Mouse (Mus musculus): ENCODE data around the gene Rpl13. TPM values are rescaled to one million over a fixed set of nuclear protein-coding genes. Genes with fewer than 3 reads are reported as not detected.

Rpl13 gene
- polyA plus RNA-seq, 1 experiment from 2014 or later: 1,722 TPM

GRCm38 (mm10) chr8:123146390-123146789 lies 44.2 kb downstream of the Rpl13 start:
- H3K9ac ChIP-seq: no peak overlapping the region
- H3K36me3 ChIP-seq (ENCODE audit: insufficient read depth): no peaks in the 10 kb centered on the region
- no peaks in the 10 kb centered on the region for H3K27me3 ChIP-seq (ENCODE audit: insufficient read depth, low read length)
- TF ChIP-seq CTCF (IDR thresholded peaks at IDR 0.05; ENCODE audit: low read depth): no peak
- ATAC-seq (ENCODE audit: insufficient read depth) (no peak), DNase-seq (peak; percentile 28)
- WGBS: 52% methylated on average over 7 of the region's 7 CpGs
- H3K4me1 ChIP-seq (ENCODE audit: insufficient read depth): peaks cover 7% of the 10 kb centered on the region
- H3K27ac ChIP-seq (ENCODE audit: low read depth): peak overlapping the region; percentile 65
- no peaks in the 10 kb centered on the region for H3K9me3 ChIP-seq (ENCODE audit: low read depth, low read length)
- no peak overlapping the region for H3K4me2 ChIP-seq
- H3K4me3 ChIP-seq (ENCODE audit: low read depth, low read length): no peak overlapping the region

- Histone ChIP-seq H3K36me3 (ENCODE audit: insufficient read depth) (no peaks in the 10 kb centered on the region), H3K4me3 (ENCODE audit: low read depth, low read length) (no peak overlapping the region), H3K9ac (no peak overlapping the region), H3K9me3 (ENCODE audit: low read depth, low read length) (no peaks in the 10 kb centered on the region), H3K27ac (ENCODE audit: low read depth) (peak overlapping the region; percentile 63; the same call in 1 of the 2 replicates), H3K27me3 (ENCODE audit: insufficient read depth, low read length) (no peaks in the 10 kb centered on the region), H3K4me1 (ENCODE audit: insufficient read depth) (no peaks in the 10 kb centered on the region), H3K4me2 (no peak overlapping the region)
- 32% methylated on average over 9 of the region's 9 CpGs for WGBS
- ATAC-seq (ENCODE audit: insufficient read depth) (peak; percentile 69; the same call in 1 of the 2 replicates), DNase-seq (peak; percentile 72)
- TF ChIP-seq CTCF (IDR thresholded peaks at IDR 0.05; ENCODE audit: low read depth): no peak
These were observed 48.6 kb downstream of the Rpl13 start for GRCm38 (mm10) chr8:123150737-123151171.

Small RNA genes within 50 kb of the gene (microRNA-seq; reads per million reads assigned to microRNA genes)
- gene Mir7079 (ENCODE audit: borderline number of aligned reads): not detected
- gene Mir7080 (ENCODE audit: borderline number of aligned reads): not detected

Other genes starting within 250 kb of the Rpl13 start
- gene Ankrd11, start 60.1 kb upstream of the Rpl13 start, polyA plus RNA-seq (2014; fragmentation: Nextera tagmentation; extraction: Ambion mirVana): 87.5 and 94.6 TPM in 2 replicates
- 44.5 and 45.0 TPM in 2 replicates for gene Spg7, start 39.4 kb upstream of the Rpl13 start, polyA plus RNA-seq (2014; fragmentation: Nextera tagmentation; extraction: Ambion mirVana)
- 0.24 and 0.49 TPM in 2 replicates for gene Cpne7, start 15.0 kb downstream of the Rpl13 start, polyA plus RNA-seq (2014; fragmentation: Nextera tagmentation; extraction: Ambion mirVana)
- gene Sult5a1, start 56.0 kb downstream of the Rpl13 start, polyA plus RNA-seq (2014; fragmentation: Nextera tagmentation; extraction: Ambion mirVana): 16.3 and 17.8 TPM in 2 replicates
- gene Dpep1, start 83.9 kb downstream of the Rpl13 start, polyA plus RNA-seq (2014; fragmentation: Nextera tagmentation; extraction: Ambion mirVana): 1.0 and 1.1 TPM in 2 replicates
- 102 and 108 TPM in 2 replicates for gene Chmp1a, start 110.4 kb downstream of the Rpl13 start, polyA plus RNA-seq (2014; fragmentation: Nextera tagmentation; extraction: Ambion mirVana)
- gene Spata33, start 110.5 kb downstream of the Rpl13 start, polyA plus RNA-seq (2014; fragmentation: Nextera tagmentation; extraction: Ambion mirVana): 3.1 and 4.8 TPM in 2 replicates
- gene Cdk10, start 122.5 kb downstream of the Rpl13 start, polyA plus RNA-seq (2014; fragmentation: Nextera tagmentation; extraction: Ambion mirVana): 33.2 and 36.3 TPM in 2 replicates
- gene Spata2l, start 133.9 kb downstream of the Rpl13 start, polyA plus RNA-seq (2014; fragmentation: Nextera tagmentation; extraction: Ambion mirVana): 2.3 and 4.1 TPM in 2 replicates
- 19.7 and 26.6 TPM in 2 replicates for gene Zfp276, start 151.8 kb downstream of the Rpl13 start, polyA plus RNA-seq (2014; fragmentation: Nextera tagmentation; extraction: Ambion mirVana)
- 25.9 and 28.1 TPM in 2 replicates for gene Vps9d1, start 152.0 kb downstream of the Rpl13 start, polyA plus RNA-seq (2014; fragmentation: Nextera tagmentation; extraction: Ambion mirVana)
- gene Fanca, start 216.2 kb downstream of the Rpl13 start, polyA plus RNA-seq (2014; fragmentation: Nextera tagmentation; extraction: Ambion mirVana): 40.0 and 41.6 TPM in 2 replicates
- gene Spire2, start 230.4 kb downstream of the Rpl13 start, polyA plus RNA-seq (2014; fragmentation: Nextera tagmentation; extraction: Ambion mirVana): 1.7 TPM in 2 replicates

All from lung, embryonic 14.5 days (tissue).